Mouse (Mus musculus) kidney, embryonic 14.5 days (tissue): ENCODE measurements around the gene Chsy1. TPM values are rescaled to one million over a fixed set of nuclear protein-coding genes. Genes with fewer than 3 reads are reported as not detected.

ENCODE experiments used
- ATAC-seq: fragments of 200-750 bp; cut with Nextera tagmentation; 2 replicates; pipeline ENCODE4 v1.8.0; 2017; ENCODE audit warnings: moderate number of reproducible peaks, mild to moderate bottlenecking, moderate TSS enrichment, moderate library complexity; ENCODE audit not compliant: low FRiP score, low TSS enrichment
- H3K27ac ChIP-seq: fragments of 300-500 bp; sonication (generic); 2 replicates; pipeline ENCODE4 v1.5.1; 2014; ENCODE audit warnings: low read depth, mild to moderate bottlenecking, low read length, moderate library complexity, mixed read lengths
- H3K27me3 ChIP-seq: fragments of 300-500 bp; sonication (generic); 2 replicates; pipeline ENCODE4 v1.6.1; 2014; ENCODE audit warnings: mild to moderate bottlenecking, low read length; ENCODE audit not compliant: control insufficient read depth, insufficient read depth
- H3K36me3 ChIP-seq: fragments of 300-500 bp; sonication (generic); 2 replicates; pipeline ENCODE4 v1.6.1; 2014; ENCODE audit warnings: low read length, mixed read lengths; ENCODE audit not compliant: control insufficient read depth, insufficient read depth
- H3K4me1 ChIP-seq: fragments of 300-500 bp; sonication (generic); 2 replicates; pipeline ENCODE4 v1.6.1; 2014; ENCODE audit warnings: low read length, mixed read lengths; ENCODE audit not compliant: control insufficient read depth, insufficient read depth
- H3K4me2 ChIP-seq: fragments of 300-500 bp; sonication (generic); replicated peaks from 2 replicates; pipeline ENCODE4 v1.6.1; 2014; ENCODE audit warnings: low read depth, mild to moderate bottlenecking, low read length
- H3K4me3 ChIP-seq: fragments of 300-500 bp; sonication (generic); 2 replicates; pipeline ENCODE4 v1.5.1; 2014; ENCODE audit warnings: mild to moderate bottlenecking, low read length
- H3K9ac ChIP-seq: fragments of 300-500 bp; sonication (generic); 2 replicates; pipeline ENCODE4 v1.6.1; 2014; ENCODE audit warnings: low read depth, mild to moderate bottlenecking, low read length, moderate library complexity
- H3K9me3 ChIP-seq: fragments of 300-500 bp; sonication (generic); 2 replicates; pipeline ENCODE4 v1.6.1; 2016; ENCODE audit warnings: low read length; ENCODE audit not compliant: control insufficient read depth
- WGBS: fragments of 180-500 bp; shearing (Covaris S2); extraction: QIAGEN DNeasy Blood & Tissue Kit; methylation state at CpG from one replicate; pipeline ENCODE4 v1.1.7; 2014; 5-methylcytosine and 5-hydroxymethylcytosine counted together
- polyA plus RNA-seq: library from polyadenylated mRNA; unstranded; fragments of >200 nt; fragmentation: Nextera tagmentation; extraction: Ambion mirVana; gene quantifications from 2 replicates; pipeline ENCODE4 v1.2.1, GENCODE M21; 2014

Gene Chsy1
- polyA plus RNA-seq, 1 experiment from 2014 or later, result 29.7 TPM

GRCm38 (mm10) chr7:66196609-66197445 is 87.5 kb downstream of the Chsy1 start:
- Histone ChIP-seq H3K9me3 (no peaks in the 10 kb centered on the region), H3K36me3 (no peaks in the 10 kb centered on the region), H3K4me2 (no peak overlapping the region), H3K27ac (no peak overlapping the region), H3K4me3 (no peak overlapping the region), H3K9ac (no peak overlapping the region), H3K27me3 (no peaks in the 10 kb centered on the region), H3K4me1 (peaks cover 5% of the 10 kb centered on the region; the same call in 1 of the 2 replicates)
- 83% methylated on average over 11 of the region's 11 CpGs for WGBS
- no peak for ATAC-seq

DNA sequence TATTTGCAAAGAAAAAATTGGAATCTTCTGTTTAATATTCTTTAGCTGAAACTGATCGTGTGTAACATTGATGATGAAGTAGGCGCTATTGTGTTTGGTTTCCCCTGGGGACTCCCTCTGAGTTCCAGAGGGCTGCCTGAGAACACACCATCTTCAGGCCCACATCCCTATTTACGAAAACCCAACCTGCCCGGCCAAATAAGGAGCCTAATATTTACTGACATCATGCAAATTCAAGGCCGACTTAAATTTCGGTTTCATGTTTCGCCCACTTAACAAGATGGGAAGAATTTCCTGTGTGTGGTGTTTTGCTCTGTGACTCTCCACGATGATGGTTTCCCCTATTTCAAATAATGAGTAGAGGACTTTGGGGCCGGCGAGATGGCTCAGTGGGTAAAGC is 89.1 kb downstream of the Chsy1 start:
- no peaks in the 10 kb centered on the region for H3K9me3 ChIP-seq
- H3K9ac ChIP-seq, result no peak overlapping the region
- no peaks in the 10 kb centered on the region for H3K27me3 ChIP-seq
- no peak overlapping the region for H3K27ac ChIP-seq
- H3K4me3 ChIP-seq, result no peak overlapping the region
- H3K36me3 ChIP-seq, result no peaks in the 10 kb centered on the region
- H3K4me2 ChIP-seq, result no peak overlapping the region
- peaks cover 5% of the 10 kb centered on the region; the same call in 1 of the 2 replicates for H3K4me1 ChIP-seq
- 74% methylated on average over 10 of the region's 10 CpGs for WGBS
- ATAC-seq, result no peak

DNA sequence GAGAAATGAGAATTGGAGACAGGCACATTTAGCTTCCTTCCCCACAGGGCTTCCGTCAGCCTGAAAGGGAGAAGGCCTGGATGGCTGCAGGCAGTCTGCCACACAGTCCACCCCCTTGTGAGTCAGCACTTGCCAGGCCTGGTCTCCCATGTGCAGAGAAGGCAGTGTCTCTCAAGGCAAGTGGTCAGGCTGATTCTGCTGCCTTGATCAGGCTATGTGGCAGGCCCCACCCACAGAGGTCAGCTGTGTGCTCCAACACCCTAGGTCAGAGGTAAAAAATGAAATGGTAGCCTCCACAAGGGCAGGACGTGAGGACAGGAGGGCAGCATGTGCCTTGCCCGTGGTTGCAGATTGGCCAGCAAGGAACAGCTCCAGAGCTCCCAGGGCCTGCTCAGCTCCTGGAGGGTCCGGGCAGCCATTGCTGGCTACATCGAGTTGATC is 90.1 kb downstream of the Chsy1 start:
- WGBS, result 78% methylated on average over 5 of the region's 5 CpGs
- H3K27ac ChIP-seq, result no peak overlapping the region
- ATAC-seq, result peak; percentile 45; the same call in 1 of the 2 replicates
- H3K9me3 ChIP-seq, result 0 out of 2 replicates have a peak, but pooled peaks cover under 1% of the 10 kb centered on the region
- H3K27me3 ChIP-seq, result no peaks in the 10 kb centered on the region
- H3K9ac ChIP-seq, result no peak overlapping the region
- H3K4me3 ChIP-seq, result no peak overlapping the region
- no peak overlapping the region for H3K4me2 ChIP-seq
- no peaks in the 10 kb centered on the region for H3K36me3 ChIP-seq
- peaks cover 5% of the 10 kb centered on the region; the same call in 1 of the 2 replicates for H3K4me1 ChIP-seq

GRCm38 (mm10) chr7:66200383-66200782 is 91.1 kb downstream of the Chsy1 start:
- Histone ChIP-seq H3K4me2 (no peak overlapping the region), H3K9me3 (0 out of 2 replicates have a peak, but pooled peaks cover 3% of the 10 kb centered on the region), H3K27ac (no peak overlapping the region), H3K36me3 (no peaks in the 10 kb centered on the region), H3K4me1 (peaks cover 5% of the 10 kb centered on the region; the same call in 1 of the 2 replicates), H3K27me3 (no peaks in the 10 kb centered on the region), H3K9ac (no peak overlapping the region), H3K4me3 (no peak overlapping the region)
- 74% methylated on average over 3 of the region's 3 CpGs for WGBS
- 0 out of 2 replicates have a peak, but pooled peaks have one; percentile 3 for ATAC-seq

DNA sequence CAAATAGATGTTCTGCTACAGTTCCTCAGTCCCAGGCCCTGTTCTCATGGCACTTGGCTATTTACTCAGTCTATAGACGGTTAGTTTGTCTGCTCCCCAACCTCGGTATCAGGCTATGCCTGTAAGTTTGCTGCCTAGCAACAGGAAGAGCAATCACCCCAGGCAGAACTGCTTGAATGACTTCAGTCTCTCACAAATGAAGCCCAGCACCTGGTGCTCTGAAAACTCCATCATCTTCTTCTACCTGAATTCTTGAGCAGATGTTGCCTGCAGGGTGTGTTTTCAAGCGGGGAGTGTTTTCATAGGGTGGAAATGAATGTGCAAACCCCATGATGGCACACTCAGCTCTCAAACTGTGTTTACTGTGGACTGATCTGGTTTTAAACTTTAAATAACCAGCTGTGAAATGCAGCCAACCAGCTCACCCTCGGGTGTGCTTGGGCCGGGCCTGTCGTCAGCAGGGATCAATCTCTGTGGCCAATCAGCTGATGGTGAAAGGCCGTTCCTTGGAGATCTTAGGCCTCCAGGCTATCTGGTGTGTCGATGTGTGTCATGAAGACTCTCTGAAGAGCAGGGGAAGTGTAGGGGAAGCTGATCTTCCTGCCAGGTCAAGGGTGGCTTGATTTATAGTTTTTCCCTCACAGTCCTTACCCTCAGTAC is 91.6 kb downstream of the Chsy1 start:
- Histone ChIP-seq H3K9ac (no peak overlapping the region), H3K9me3 (0 out of 2 replicates have a peak, but pooled peaks cover 3% of the 10 kb centered on the region), H3K4me1 (peaks cover 5% of the 10 kb centered on the region; the same call in 1 of the 2 replicates), H3K4me2 (no peak overlapping the region), H3K36me3 (no peaks in the 10 kb centered on the region), H3K27me3 (no peaks in the 10 kb centered on the region), H3K27ac (no peak overlapping the region), H3K4me3 (no peak overlapping the region)
- 19% methylated on average over 8 of the region's 8 CpGs for WGBS
- peak; percentile 59 for ATAC-seq

DNA sequence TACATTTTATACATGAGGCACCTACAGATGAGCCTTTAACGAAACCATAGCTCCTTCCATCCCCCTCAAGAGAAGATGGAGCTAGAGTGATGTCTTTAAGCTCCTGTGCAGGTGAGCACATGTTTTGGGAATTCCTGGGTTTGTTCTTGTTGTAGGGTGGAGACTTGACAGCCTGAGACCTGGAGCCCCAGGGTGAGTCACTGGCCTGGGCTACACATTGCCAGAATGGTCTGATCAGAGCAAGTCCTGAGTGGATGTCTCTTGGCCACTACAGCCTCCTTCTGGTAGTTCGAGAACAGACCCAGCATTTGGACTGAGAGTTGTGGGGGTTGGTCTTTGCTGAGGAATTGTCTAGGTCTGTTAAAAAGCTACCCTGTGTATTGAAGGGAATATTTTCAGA is 92.3 kb downstream of the Chsy1 start:
- H3K27ac ChIP-seq, result no peak overlapping the region
- WGBS, result 85% methylated on average over 2 of the region's 2 CpGs
- no peak overlapping the region for H3K4me3 ChIP-seq
- no peaks in the 10 kb centered on the region for H3K36me3 ChIP-seq
- no peak for ATAC-seq
- no peak overlapping the region for H3K9ac ChIP-seq
- 0 out of 2 replicates have a peak, but pooled peaks cover 3% of the 10 kb centered on the region for H3K9me3 ChIP-seq
- H3K27me3 ChIP-seq, result no peaks in the 10 kb centered on the region
- H3K4me2 ChIP-seq, result no peak overlapping the region
- peaks cover 5% of the 10 kb centered on the region; the same call in 1 of the 2 replicates for H3K4me1 ChIP-seq

DNA sequence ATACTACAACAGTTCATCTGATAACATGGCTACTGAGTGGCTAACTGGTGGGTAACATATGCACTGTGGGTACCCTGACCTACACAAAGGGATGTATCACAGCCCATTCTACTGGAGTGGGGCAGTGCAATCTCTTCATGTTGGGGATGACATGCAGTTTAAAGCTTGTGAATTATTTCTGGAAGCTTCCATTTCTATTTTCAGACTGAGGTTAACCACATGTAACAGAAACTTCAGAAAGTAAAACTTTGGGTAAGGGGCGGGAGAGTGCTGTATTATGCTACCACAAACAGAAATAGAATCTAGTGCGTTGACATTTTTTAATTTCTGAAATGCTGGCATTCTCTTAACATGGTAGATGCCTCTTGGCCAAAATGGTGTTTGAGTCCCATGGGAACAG is 100.6 kb downstream of the Chsy1 start:
- peaks cover 5% of the 10 kb centered on the region; the same call in 1 of the 2 replicates for H3K9me3 ChIP-seq
- no peak overlapping the region for H3K27ac ChIP-seq
- ATAC-seq, result no peak
- H3K9ac ChIP-seq, result no peak overlapping the region
- 98% methylated on average over 2 of the region's 2 CpGs for WGBS
- no peaks in the 10 kb centered on the region for H3K27me3 ChIP-seq
- H3K4me1 ChIP-seq, result no peaks in the 10 kb centered on the region
- H3K4me3 ChIP-seq, result no peak overlapping the region
- no peaks in the 10 kb centered on the region for H3K36me3 ChIP-seq
- no peak overlapping the region for H3K4me2 ChIP-seq

GRCm38 (mm10) chr7:66212887-66213286 is 103.6 kb downstream of the Chsy1 start:
- no peaks in the 10 kb centered on the region for H3K27me3 ChIP-seq
- H3K9ac ChIP-seq, result no peak overlapping the region
- no peak for ATAC-seq
- no peaks in the 10 kb centered on the region for H3K36me3 ChIP-seq
- H3K4me2 ChIP-seq, result no peak overlapping the region
- H3K27ac ChIP-seq, result no peak overlapping the region
- WGBS, result 86% methylated on average over 1 of the region's 1 CpGs
- H3K4me1 ChIP-seq, result peaks cover 8% of the 10 kb centered on the region
- no peaks in the 10 kb centered on the region for H3K9me3 ChIP-seq
- H3K4me3 ChIP-seq, result no peak overlapping the region

DNA sequence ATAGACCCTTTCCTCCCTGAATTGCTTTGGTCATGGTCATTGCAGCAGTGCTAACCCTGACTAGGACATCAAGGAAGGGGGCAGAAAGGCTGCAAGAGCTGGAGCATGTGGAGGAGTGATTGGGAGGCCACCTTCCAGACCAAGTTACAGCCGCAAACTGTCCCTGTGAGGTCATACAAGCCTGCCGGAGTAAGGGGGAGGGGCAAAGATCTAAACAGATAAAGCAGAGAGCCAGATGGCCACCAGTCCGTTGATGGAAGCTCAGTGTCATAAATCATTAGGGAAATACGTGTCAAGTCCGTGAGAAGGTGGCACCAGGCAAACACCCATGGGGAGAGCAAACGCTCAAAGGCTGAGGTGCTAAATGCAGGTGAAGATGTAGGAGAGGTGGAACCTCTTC is 105.2 kb downstream of the Chsy1 start:
- Histone ChIP-seq H3K27ac (no peak overlapping the region), H3K4me3 (no peak overlapping the region), H3K27me3 (no peaks in the 10 kb centered on the region), H3K9me3 (no peaks in the 10 kb centered on the region), H3K9ac (no peak overlapping the region), H3K36me3 (no peaks in the 10 kb centered on the region), H3K4me2 (no peak overlapping the region), H3K4me1 (peaks cover 20% of the 10 kb centered on the region)
- ATAC-seq, result no peak
- WGBS, result 19% methylated on average over 6 of the region's 6 CpGs
